In genomic region chr7:25317446-25317999, GRCm38 (mm10) we compare ENCODE assay signal across 8 mouse cellular contexts. TPM values are rescaled to one million over a fixed set of nuclear protein-coding genes. Genes with fewer than 3 reads are reported as not detected.
DNase-seq lines count a peak whose midpoint lies in the region; ATAC-seq and TF ChIP-seq lines count a peak whose summit lies in the region.

No protein-coding gene starts in this region.

- 0 out of 2 replicates have a peak, but pooled peaks have one; percentile 0 for ATAC-seq in heart, embryonic 11.5 days (replicated peaks; ENCODE audit: insufficient number of reproducible peaks, low FRiP score, low TSS enrichment)
- ATAC-seq in embryonic facial prominence, embryonic 13.5 days (ENCODE audit: insufficient number of reproducible peaks, insufficient read depth, low FRiP score, low TSS enrichment, low read depth), result no peak
- no peak for ATAC-seq in kidney, postnatal 0 days (replicated peaks; ENCODE audit: low FRiP score, low read depth)
- ATAC-seq in midbrain, embryonic 15.5 days (replicated peaks), result no peak

- WGBS in heart, embryonic 11.5 days (ENCODE audit: insufficient replicate concordance), result 13% methylated on average over 21 of the region's 21 CpGs
- 20% methylated on average over 21 of the region's 21 CpGs for WGBS in embryonic facial prominence, embryonic 13.5 days
- 11% methylated on average over 21 of the region's 21 CpGs for WGBS in kidney, postnatal 0 days
- 12% methylated on average over 21 of the region's 21 CpGs for WGBS in midbrain, embryonic 15.5 days

- DNase-seq in heart, adult 8-10 months (ENCODE audit: low spot score), result no peak
- peak; percentile 60 for DNase-seq in MN1 (ENCODE audit: low spot score)
- DNase-seq in kidney, postnatal 0 days (ENCODE audit: low spot score), result no peak
- DNase-seq in thymus, postnatal 36 days, result no peak
- no peak for DNase-seq in spleen, postnatal 14 days (ENCODE audit: low spot score in 2 of 2)

- TF ChIP-seq CTCF in kidney, postnatal 0 days (IDR thresholded peaks at IDR 0.05; ENCODE audit: low read depth), result no peak

- peaks cover 36% of the 10 kb centered on the region for H3K27me3 ChIP-seq in heart, embryonic 11.5 days (ENCODE audit: control insufficient read depth, insufficient read depth, low read length)
- peaks cover 33% of the 10 kb centered on the region for H3K27me3 ChIP-seq in embryonic facial prominence, embryonic 13.5 days
- peaks cover 27% of the 10 kb centered on the region for H3K27me3 ChIP-seq in kidney, postnatal 0 days (ENCODE audit: insufficient read depth, low read length)
- peaks cover 26% of the 10 kb centered on the region for H3K27me3 ChIP-seq in midbrain, embryonic 15.5 days (replicated peaks)

- H3K9me3 ChIP-seq in heart, embryonic 11.5 days (replicated peaks; ENCODE audit: control insufficient read depth, low read length), result no peaks in the 10 kb centered on the region
- H3K9me3 ChIP-seq in embryonic facial prominence, embryonic 13.5 days, result no peaks in the 10 kb centered on the region
- H3K9me3 ChIP-seq in kidney, postnatal 0 days (replicated peaks; ENCODE audit: low read length), result no peaks in the 10 kb centered on the region
- H3K9me3 ChIP-seq in midbrain, embryonic 15.5 days, result no peaks in the 10 kb centered on the region

- peak overlapping the region; percentile 73 for H3K9ac ChIP-seq in heart, embryonic 11.5 days (ENCODE audit: low read depth, low read length)
- H3K9ac ChIP-seq in embryonic facial prominence, embryonic 13.5 days, result peak overlapping the region; percentile 94
- H3K9ac ChIP-seq in kidney, postnatal 0 days (ENCODE audit: low read depth, low read length), result peak overlapping the region; percentile 70
- H3K9ac ChIP-seq in midbrain, embryonic 15.5 days, result peak overlapping the region; percentile 72

- peak overlapping the region; percentile 62 for H3K4me3 ChIP-seq in heart, embryonic 11.5 days (ENCODE audit: low read depth, low read length)
- peak overlapping the region; percentile 73 for H3K4me3 ChIP-seq in embryonic facial prominence, embryonic 13.5 days
- H3K4me3 ChIP-seq in kidney, postnatal 0 days (replicated peaks; ENCODE audit: low read depth, low read length), result peak overlapping the region; percentile 53
- H3K4me3 ChIP-seq in midbrain, embryonic 15.5 days, result peak overlapping the region; percentile 55

- peaks cover 32% of the 10 kb centered on the region for H3K4me1 ChIP-seq in heart, embryonic 11.5 days (ENCODE audit: control insufficient read depth, insufficient read depth, low read length)
- H3K4me1 ChIP-seq in embryonic facial prominence, embryonic 13.5 days, result peaks cover 44% of the 10 kb centered on the region
- H3K4me1 ChIP-seq in kidney, postnatal 0 days (replicated peaks; ENCODE audit: insufficient read depth, low read length), result peaks cover 26% of the 10 kb centered on the region
- peaks cover 54% of the 10 kb centered on the region for H3K4me1 ChIP-seq in midbrain, embryonic 15.5 days

- H3K27ac ChIP-seq in heart, embryonic 11.5 days (ENCODE audit: low read depth, low read length), result peak overlapping the region; percentile 51
- H3K27ac ChIP-seq in embryonic facial prominence, embryonic 13.5 days, result peak overlapping the region; percentile 90
- H3K27ac ChIP-seq in kidney, postnatal 0 days, result peak overlapping the region; percentile 90
- H3K27ac ChIP-seq in midbrain, embryonic 15.5 days, result peak overlapping the region; percentile 86

- peak overlapping the region; percentile 93 for H3K4me2 ChIP-seq in heart, embryonic 11.5 days
- peak overlapping the region; percentile 99 for H3K4me2 ChIP-seq in embryonic facial prominence, embryonic 13.5 days
- H3K4me2 ChIP-seq in kidney, postnatal 0 days (ENCODE audit: low read length), result peak overlapping the region; percentile 88
- H3K4me2 ChIP-seq in midbrain, embryonic 15.5 days, result peak overlapping the region; percentile 94

- H3K36me3 ChIP-seq in heart, embryonic 11.5 days (ENCODE audit: control insufficient read depth, insufficient read depth, low read length), result no peaks in the 10 kb centered on the region
- 0 out of 2 replicates have a peak, but pooled peaks cover 3% of the 10 kb centered on the region for H3K36me3 ChIP-seq in embryonic facial prominence, embryonic 13.5 days
- H3K36me3 ChIP-seq in kidney, postnatal 0 days (ENCODE audit: insufficient read depth, low read length), result no peaks in the 10 kb centered on the region
- H3K36me3 ChIP-seq in midbrain, embryonic 15.5 days (replicated peaks), result no peaks in the 10 kb centered on the region

RNA-seq across cellular contexts. Expression of gene Megf8, which starts 0.6 kb away (rescaled TPM):
- 6.2 and 6.9 TPM in 2 replicates for polyA plus RNA-seq in heart, embryonic 11.5 days (2014; fragmentation: Nextera tagmentation; extraction: Ambion mirVana)
- 10 to 100 TPM; 33.9 to 35.8 (median 34.8) TPM for total RNA-seq in heart, adult 8-10 months (2022)
- polyA plus RNA-seq in embryonic facial prominence, embryonic 13.5 days (2015; fragmentation: Nextera tagmentation; extraction: Ambion mirVana), result 17.6 and 18.5 TPM in 2 replicates
- 8.1 and 9.6 TPM in 2 replicates for polyA plus RNA-seq in kidney, postnatal 0 days (2015; fragmentation: Nextera tagmentation; extraction: Ambion mirVana)
- 27.0 and 27.4 TPM in 2 replicates for polyA plus RNA-seq in midbrain, embryonic 15.5 days (2015; fragmentation: Nextera tagmentation; extraction: Ambion mirVana)

RNA-seq across cellular contexts. Expression of gene Tmem145, which starts 11.6 kb away (rescaled TPM):
- 0.17 and 0.25 TPM in 2 replicates for polyA plus RNA-seq in heart, embryonic 11.5 days (2014; fragmentation: Nextera tagmentation; extraction: Ambion mirVana)
- total RNA-seq in heart, adult 8-10 months (2022), result under 1 TPM in 1 of 4 experiments, not detected in 3; 0.14 TPM
- polyA plus RNA-seq in embryonic facial prominence, embryonic 13.5 days (2015; fragmentation: Nextera tagmentation; extraction: Ambion mirVana), result 2.2 and 2.5 TPM in 2 replicates
- 0.23 and 0.50 TPM in 2 replicates for polyA plus RNA-seq in kidney, postnatal 0 days (2015; fragmentation: Nextera tagmentation; extraction: Ambion mirVana)
- 94.8 and 102 TPM in 2 replicates for polyA plus RNA-seq in midbrain, embryonic 15.5 days (2015; fragmentation: Nextera tagmentation; extraction: Ambion mirVana)

RNA-seq across cellular contexts. Expression of gene Prr19, which starts 16.3 kb away (rescaled TPM):
- 0.54 and 0.63 TPM in 2 replicates for polyA plus RNA-seq in heart, embryonic 11.5 days (2014; fragmentation: Nextera tagmentation; extraction: Ambion mirVana)
- total RNA-seq in heart, adult 8-10 months (2022), result not detected
- 0.60 and 0.92 TPM in 2 replicates for polyA plus RNA-seq in embryonic facial prominence, embryonic 13.5 days (2015; fragmentation: Nextera tagmentation; extraction: Ambion mirVana)
- polyA plus RNA-seq in kidney, postnatal 0 days (2015; fragmentation: Nextera tagmentation; extraction: Ambion mirVana), result 0.21 and 0.26 TPM in 2 replicates
- polyA plus RNA-seq in midbrain, embryonic 15.5 days (2015; fragmentation: Nextera tagmentation; extraction: Ambion mirVana), result 3.7 and 4.5 TPM in 2 replicates

RNA-seq across cellular contexts. Expression of gene Pafah1b3, which starts 19.7 kb away (rescaled TPM):
- 141 and 158 TPM in 2 replicates for polyA plus RNA-seq in heart, embryonic 11.5 days (2014; fragmentation: Nextera tagmentation; extraction: Ambion mirVana)
- 1 to 10 TPM; 3.9 to 4.6 (median 3.9) TPM for total RNA-seq in heart, adult 8-10 months (2022)
- 315 and 322 TPM in 2 replicates for polyA plus RNA-seq in embryonic facial prominence, embryonic 13.5 days (2015; fragmentation: Nextera tagmentation; extraction: Ambion mirVana)
- polyA plus RNA-seq in kidney, postnatal 0 days (2015; fragmentation: Nextera tagmentation; extraction: Ambion mirVana), result 144 and 152 TPM in 2 replicates
- polyA plus RNA-seq in midbrain, embryonic 15.5 days (2015; fragmentation: Nextera tagmentation; extraction: Ambion mirVana), result 671 and 679 TPM in 2 replicates

RNA-seq across cellular contexts. Expression of gene Cic, which starts 50.0 kb away (rescaled TPM):
- 25.0 and 31.5 TPM in 2 replicates for polyA plus RNA-seq in heart, embryonic 11.5 days (2014; fragmentation: Nextera tagmentation; extraction: Ambion mirVana)
- total RNA-seq in heart, adult 8-10 months (2022), result 10 to 100 TPM; 52.0 to 71.5 (median 59.6) TPM
- polyA plus RNA-seq in embryonic facial prominence, embryonic 13.5 days (2015; fragmentation: Nextera tagmentation; extraction: Ambion mirVana), result 46.2 and 47.4 TPM in 2 replicates
- 22.0 and 23.3 TPM in 2 replicates for polyA plus RNA-seq in kidney, postnatal 0 days (2015; fragmentation: Nextera tagmentation; extraction: Ambion mirVana)
- polyA plus RNA-seq in midbrain, embryonic 15.5 days (2015; fragmentation: Nextera tagmentation; extraction: Ambion mirVana), result 42.1 and 45.9 TPM in 2 replicates

Comparison
In these comparisons a context has a peak if more than half of its experiments do, and no peak if none do; other contexts are left out.
1. RNA of gene Tmem145, which starts 11.6 kb away (polyA plus RNA-seq): 94.8 to 102 TPM in midbrain, embryonic 15.5 days; 2.2 to 2.5 TPM in embryonic facial prominence, embryonic 13.5 days, 0.23 to 0.50 TPM in kidney, postnatal 0 days and 0.17 to 0.25 TPM in heart, embryonic 11.5 days; every median in the first group is over 10 times any median in the second.
2. Peak in every context shown above with its lines, with median percentiles within 50 percentile points of each other: H3K27ac ChIP-seq, H3K4me2 ChIP-seq, H3K4me3 ChIP-seq and H3K9ac ChIP-seq.